Mouse (Mus musculus) lung, adult 2 months (tissue): ENCODE results near the gene Cdc42.

Experiments used
- CTCF ChIP-seq: fragments of 200-500 bp; IDR thresholded peaks from 2 replicates; pipeline ENCODE4 v1.5.1; 2011; ENCODE audit warnings: mild to moderate bottlenecking, low read length, control low read depth; ENCODE audit not compliant: insufficient read depth
- POLR2A ChIP-seq: fragments of 200-500 bp; IDR thresholded peaks from 2 replicates; pipeline ENCODE4 v1.6.1; 2011; ENCODE audit warnings: low read depth, mild to moderate bottlenecking, control low read depth, low read length, borderline replicate concordance; ENCODE audit errors: extremely low read depth

GRCm38 (mm10) chr4:137388059-137388794, 30.7 kb upstream of the Cdc42 start:
- TF ChIP-seq CTCF (no peak), POLR2A (peak; percentile 83; the same call in 1 of the 2 replicates)
